Mouse (Mus musculus): ENCODE measurements around the gene Slc25a44.
A peak's percentile ranks its signal among the peaks of the same experiment; 100 is the strongest.
"Not testable (repeated sequence)": the region's sequence is repeated elsewhere in the genome, so short reads cannot be mapped to it uniquely, and the experiment has no call there.

Gene Slc25a44

DNA sequence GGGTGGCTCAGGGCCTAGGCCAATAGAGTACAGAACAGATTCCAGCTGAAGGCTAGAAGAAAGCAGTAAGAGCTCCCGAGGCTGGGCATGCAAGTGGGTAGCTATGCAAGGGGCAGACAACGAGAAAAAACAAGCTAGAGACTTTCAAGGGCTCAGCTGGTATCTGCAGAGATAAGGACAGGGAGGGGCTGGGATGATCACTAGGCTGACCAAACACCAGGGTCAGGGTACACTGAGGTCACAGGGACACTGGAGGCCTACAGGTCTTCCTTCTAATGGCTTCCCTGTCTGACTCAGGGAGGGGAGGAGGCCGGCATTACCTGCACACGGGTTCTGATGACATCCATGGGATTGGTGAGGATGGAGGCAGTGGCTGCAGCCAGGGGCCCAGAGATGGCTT is 9.3 kb downstream of the Slc25a44 start:
- no peak for DNase-seq (ENCODE audit: low spot score in 2 of 2)

DNA sequence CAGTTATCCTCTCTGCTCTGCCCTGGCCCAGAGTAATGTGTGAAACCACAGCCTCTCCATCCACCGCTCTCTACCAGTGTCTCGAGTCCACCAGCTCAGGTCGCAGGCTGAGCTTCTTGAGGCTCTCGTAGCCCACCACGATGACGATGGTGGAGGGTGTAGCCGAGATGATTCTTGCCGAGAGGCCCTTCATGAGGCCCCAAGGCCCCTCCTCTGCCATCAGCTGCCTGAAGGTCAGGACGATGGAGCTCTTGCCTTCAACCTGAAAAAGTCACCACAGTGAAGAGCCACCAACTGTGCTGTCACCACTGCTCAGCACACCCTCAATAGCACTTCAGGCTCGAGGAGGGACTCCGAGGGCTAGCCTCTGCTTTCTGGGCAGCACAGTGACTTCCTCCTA is 12.3 kb downstream of the Slc25a44 start:
- no peak for DNase-seq (ENCODE audit: low spot score in 2 of 2)

DNA sequence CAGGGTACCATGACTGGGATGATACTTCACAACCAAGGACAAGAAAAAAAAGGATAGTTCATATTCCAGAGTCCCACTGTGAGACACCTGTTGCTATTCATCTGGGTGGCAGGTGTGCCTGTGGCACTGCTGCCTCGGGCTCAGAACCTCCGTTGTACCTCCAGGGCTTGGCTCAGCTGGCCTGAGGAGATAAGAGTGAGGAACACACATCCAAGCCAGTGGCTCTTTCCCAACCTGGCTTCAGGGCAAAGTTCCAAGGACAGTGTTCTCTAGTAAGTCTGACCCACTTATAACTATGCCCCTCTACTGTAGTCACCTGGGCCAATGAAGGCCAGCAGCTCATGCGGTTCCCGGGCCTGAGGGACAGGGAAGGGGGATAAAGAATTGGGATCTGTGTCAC is 13.3 kb downstream of the Slc25a44 start:
- peak in 1 of 2 experiments; percentile 41 for DNase-seq (ENCODE audit: low spot score in 2 of 2)

DNA sequence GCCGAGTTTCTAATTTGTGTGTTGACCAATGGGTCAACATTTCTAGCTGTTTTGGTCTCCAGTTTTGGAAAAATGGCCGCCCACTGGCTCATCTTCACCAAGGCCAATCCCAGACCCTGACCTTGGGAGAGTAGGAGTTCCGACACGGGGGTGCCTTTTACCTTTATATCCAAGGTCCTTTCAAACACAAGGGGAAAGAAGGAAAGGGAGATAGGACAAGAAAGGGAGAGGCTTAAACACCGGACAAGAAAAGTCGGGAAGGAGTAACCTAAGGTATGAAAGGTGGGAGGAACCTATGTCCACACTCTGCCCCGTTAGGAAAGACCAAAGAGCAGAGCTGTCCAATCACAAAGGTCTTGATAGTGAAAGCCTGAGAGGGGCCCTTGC is 14.3 kb downstream of the Slc25a44 start:
- no peak for DNase-seq (ENCODE audit: low spot score in 2 of 2)

DNA sequence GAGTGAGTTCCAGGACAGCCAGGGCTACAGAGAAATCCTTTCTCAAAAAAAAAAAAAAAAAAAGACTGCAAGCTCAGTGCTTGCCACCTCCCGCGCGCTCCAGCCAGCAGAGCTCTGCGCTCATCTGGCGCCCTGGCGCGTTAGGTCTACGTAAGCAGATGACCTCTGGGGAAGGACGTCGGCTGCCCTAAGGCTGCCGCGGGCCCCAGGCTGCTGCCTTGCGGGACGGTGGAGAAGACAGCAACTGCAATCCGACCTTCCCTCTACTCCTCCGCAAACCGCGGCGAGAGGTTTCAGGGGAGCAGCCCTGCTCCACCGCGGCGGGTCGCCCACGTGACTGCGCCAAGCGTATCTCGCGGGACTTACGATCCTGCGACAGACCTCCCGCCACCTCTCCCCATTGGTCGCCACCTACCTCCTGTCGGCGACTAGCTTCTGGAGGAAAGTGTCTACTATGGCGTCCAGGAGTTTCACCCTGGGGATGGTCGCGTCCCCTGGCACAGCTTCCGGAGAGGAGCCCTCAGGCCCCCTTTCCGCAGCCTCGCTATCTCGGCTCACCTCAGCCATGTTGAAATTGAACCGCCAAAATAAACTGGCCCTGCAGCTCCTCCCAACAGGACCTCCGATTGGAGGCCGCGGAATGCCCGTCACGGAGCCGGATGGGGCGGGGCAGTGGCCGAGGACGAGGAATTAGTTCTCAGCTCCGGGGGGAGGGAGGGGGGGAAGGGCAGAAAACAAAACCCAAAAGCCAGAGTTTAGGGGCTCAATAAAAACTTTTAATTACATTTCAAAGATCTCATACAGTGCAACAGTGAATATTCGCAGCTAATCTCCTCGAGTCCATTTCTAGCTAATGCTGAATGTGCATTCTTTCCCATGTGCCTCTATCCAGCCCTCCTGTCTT is 14.9 kb downstream of the Slc25a44 start, which contains the start of gene Pmf1:
TSS of gene Pmf1 (minus strand) at position 591 of the 904 bp plus-strand sequence.
- peak; percentile 85 to 88 for DNase-seq (ENCODE audit: low spot score in 2 of 2)

DNA sequence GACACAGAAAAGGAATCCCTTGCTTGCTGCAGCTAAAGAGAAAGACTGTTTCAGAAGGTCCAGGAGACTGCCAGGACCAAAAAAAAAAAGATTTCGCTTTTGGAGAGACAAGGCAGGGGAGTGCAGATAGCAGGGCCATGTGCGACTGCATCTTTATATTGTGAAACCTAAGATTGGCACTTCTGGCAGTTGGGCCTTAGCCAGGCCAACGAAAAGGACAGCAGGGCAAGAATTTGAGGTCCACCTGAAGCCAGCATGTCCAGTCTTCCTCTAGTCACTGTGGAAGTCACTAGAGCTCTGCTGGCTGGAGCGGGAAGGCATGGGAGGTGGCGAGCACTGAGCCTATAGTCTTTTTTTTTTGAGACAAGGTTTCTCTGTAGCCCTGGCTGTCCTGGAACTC is 16.0 kb downstream of the Slc25a44 start:
- DNase-seq (ENCODE audit: low spot score in 2 of 2) = no peak

DNA sequence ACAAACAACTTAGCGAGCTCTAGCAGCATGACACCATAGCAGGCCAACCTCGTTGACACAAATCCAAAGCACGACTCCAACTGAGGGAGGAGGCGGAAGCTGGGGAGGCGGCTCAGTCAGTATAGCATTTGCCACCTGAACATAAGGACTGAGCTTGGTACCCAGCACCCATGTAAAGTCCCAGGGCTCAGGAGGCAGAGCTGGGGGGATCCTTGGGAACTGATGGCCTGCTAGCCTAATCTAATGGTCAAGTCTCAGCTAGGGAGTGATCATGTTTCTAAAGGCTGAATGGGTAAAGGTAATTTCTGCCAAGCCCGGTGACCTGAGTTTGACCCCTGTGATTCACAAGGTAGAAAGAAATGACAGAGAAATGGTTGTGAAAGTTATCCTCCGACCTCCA is 17.4 kb downstream of the Slc25a44 start:
- no peak for DNase-seq (ENCODE audit: low spot score in 2 of 2)

DNA sequence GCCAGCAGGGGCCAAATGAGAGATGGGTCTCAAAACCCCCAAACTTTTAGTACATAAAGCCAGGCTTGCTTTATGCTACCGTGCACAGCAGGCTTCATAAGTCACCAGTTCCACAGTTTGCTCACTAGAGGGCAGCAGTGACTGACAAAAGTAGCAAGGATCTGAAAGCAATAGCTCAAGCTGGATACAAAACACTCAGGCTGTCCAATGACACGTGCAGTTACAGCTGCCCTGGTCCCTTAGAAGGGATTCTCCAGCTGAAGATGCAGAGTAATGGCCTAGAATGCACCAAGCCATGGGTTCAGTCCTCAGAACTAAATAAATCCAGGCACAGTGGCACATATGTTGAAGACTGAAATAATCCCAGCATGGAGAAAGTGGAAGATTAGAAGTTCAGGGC is 17.8 kb downstream of the Slc25a44 start:
- DNase-seq (ENCODE audit: low spot score in 2 of 2) = peak in 1 of 2 experiments; percentile 62

DNA sequence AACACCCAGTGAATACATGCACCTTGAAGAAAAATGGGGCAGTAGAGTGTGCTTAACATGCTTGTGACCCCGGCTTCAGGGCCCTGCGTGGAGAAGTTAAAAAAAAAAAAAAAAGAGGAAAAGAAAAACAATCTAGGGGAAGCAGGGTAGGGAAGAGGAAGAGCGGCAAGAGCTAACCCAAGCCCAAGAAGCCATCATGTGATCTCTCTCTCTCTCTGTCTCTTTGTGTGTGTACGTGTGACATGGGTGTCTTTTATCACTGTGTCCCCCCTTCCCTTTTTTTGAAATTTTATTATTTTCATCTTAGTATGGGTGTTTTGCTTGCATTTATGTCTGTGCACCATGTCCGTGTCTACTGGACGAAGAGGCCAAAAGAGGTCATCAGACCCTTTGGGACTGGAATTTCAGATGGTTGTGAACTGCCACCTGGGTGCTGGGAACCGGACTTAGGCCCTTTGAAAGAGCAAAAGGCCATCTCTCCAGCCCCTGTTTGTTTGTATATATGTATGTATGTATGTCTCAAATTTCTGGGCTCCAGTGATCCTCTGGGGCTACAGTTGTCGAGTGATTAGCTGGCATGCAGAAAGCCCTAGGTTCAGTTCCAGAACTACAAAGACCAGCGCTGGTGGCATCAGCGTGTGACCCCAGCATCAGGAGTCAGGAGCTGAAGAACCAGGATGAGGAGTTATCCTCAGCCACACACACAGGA is 21.3 kb downstream of the Slc25a44 start:
- no peak for DNase-seq (ENCODE audit: low spot score in 2 of 2)

DNA sequence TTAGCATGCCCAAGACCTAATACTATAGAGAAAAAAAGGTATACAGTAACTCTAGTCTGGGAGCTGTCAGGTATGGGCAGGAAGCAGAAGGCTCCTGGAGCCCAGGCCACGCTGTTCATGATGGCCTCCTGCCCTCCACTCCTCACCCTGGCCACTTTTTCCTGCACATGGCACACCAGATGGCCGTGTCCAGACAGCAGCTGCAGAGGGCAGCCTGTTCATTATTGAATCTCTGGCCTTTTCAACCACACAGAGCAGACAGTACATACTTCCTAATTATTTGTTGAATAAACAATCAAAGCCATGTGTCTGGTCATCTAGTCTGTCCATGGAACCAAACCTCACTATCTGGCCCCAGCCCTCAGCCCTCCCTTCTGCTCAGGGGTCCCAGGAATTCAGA is 26.3 kb downstream of the Slc25a44 start:
- no peak for DNase-seq (ENCODE audit: low spot score in 2 of 2)

DNA sequence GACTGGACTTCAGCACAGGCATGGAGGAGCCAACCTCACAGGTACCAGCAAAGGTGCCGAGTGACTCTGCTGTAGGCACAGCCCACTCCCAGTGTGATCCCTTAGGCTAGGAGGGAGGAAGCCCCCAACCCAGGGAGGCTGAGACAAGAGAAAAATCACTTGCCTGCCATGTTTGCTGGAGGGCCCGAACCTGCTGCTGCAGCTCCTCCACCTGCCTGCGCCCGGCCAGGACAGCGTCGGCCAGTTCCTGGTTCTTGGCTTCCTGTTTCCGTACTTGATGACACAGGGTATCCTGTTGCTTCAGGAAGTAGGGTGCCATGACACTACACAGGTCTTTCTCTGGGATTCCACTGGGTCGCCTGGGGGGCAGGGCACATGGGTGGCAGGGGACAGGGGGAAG is 29.2 kb downstream of the Slc25a44 start:
- DNase-seq (ENCODE audit: low spot score in 2 of 2) = no peak

DNA sequence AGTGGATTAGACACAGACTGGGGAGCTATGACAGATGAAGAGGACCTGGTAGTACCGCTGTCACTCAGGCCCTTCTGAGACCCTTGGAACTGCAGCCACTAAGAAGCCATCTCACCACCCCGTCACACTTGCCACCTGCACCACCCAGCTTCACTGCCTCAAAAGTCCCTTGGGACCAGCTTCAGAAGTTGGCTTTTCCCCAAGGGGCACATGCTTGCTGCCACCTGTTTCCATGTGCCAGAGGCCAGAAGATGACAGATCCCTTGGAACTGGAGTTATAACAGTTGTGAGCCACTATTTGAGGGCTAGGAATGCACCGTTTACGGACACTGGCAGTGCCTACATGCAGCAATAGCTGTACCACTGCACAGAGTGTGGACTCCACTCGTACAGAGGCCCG is 29.7 kb downstream of the Slc25a44 start:
- peak in 1 of 2 experiments; percentile 31 for DNase-seq (ENCODE audit: low spot score in 2 of 2)

DNA sequence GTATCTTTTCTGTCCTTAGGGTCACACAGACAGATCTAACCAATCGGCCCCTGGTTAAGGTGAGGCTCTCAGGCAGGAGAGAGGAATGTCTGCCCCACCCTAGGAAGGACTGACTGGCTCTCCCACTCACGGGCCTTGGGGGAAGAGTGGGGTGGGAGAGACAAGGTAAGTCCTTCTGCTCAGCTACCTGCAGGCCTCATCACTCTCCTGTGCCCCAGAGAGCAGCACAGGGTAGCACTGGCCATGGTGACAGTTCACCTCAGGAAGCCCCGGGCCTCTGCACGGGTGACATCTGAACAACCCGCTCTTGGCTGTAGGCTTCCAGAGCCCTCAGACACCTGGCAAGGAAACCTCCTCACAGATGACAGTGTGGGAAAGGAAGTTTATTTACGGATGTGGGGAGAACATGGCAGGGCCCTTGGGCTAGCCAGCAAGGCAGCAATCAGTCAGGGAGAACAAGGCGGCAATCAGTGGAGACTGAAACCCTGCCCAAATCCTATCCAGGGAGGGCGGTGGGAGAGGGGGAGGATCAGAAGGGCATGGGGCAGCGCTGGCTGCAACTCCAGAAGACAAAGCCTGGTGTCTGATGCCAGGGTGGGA is 31.1 kb downstream of the Slc25a44 start:
- DNase-seq (ENCODE audit: low spot score in 2 of 2) = no peak

DNA sequence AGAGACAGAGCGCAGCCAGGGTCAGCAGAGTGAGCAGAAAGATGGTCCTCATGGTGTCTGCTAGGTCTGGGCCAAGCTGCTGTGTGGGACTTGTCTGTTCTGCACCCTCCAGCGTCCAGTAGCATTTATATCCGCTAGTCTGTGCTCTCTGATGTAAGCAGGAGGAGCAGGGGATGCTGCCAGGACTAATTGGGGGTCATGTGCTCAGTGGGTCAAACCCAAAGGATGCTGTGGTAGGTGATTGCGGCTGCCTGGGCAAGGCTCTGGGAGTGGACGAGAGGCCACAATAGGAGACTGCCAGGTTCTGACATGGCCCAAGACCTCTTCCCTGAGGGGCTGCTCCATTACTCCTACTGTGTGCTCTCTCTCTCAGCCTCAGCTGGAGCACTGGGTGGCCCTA is 40.6 kb downstream of the Slc25a44 start, which contains the start of gene Bglap:
TSS of gene Bglap (minus strand) at position 101 of the 400 bp plus-strand sequence.
- DNase-seq (ENCODE audit: low spot score in 2 of 2) = no peak

DNA sequence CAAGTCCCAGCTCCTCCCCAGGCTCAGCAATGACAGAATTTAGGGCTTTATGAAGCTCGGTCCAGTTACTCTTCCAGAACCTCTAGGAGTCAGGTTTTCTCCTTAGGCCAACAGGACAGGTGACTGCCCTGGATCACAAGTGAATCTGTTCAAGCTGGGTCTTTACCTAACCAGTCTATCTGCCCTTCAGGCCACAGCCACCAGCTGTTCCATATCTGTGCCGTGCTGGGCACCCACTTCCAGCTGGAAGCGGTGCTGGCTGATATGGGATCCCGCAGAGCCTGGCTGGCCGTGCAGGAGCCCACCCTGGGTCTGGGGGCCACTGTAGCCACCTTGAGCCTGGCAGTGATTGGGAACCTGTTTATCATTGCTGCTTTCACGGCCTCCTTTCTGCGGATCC is 42.6 kb downstream of the Slc25a44 start:
- DNase-seq (ENCODE audit: low spot score in 2 of 2) = not testable (repeated sequence)

DNA sequence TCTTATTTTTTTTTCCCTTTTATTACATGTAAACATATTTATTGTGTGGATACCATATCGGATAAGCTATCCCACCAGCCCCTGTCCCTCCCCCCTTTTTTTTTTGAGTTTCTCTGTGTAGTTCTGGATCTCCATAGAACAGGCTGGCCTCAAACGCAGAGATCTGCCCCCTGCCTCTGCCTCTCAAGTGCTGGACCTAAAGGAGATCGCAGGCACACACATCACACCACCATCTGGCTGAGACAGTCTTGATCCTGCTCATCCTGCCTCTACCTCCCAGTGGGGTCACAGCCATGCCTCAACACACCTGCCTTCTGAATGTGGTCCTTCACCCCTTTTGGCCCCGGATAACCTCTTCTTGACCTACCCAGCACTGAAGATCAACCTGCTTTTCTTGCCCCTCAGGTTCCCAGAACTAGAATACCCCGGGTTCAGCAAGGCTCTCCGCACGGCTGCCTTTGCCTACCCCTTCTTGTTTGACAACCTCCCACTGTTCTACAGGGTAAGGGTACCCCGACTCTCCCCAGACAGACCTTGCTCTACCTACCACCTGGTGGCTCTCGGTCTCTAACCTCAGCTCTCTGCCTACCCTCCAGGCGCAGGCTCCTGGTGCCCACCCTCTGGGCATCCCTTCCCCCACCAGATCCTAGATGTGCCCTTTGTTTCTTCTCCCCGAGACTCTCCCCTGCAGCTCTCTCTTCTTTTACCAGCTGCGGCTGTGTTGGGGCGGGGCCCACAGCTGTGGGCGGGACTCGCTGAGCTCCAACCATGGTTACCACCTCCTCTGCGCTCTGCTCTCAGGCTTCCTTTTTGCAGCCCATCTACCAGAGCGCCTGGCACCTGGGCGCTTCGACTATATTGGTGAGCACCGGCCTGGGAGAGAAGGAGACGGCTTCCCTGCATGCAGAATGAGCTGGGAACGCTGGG is 43.3 kb downstream of the Slc25a44 start:
- not testable (repeated sequence) for DNase-seq (ENCODE audit: low spot score in 2 of 2)

DNA sequence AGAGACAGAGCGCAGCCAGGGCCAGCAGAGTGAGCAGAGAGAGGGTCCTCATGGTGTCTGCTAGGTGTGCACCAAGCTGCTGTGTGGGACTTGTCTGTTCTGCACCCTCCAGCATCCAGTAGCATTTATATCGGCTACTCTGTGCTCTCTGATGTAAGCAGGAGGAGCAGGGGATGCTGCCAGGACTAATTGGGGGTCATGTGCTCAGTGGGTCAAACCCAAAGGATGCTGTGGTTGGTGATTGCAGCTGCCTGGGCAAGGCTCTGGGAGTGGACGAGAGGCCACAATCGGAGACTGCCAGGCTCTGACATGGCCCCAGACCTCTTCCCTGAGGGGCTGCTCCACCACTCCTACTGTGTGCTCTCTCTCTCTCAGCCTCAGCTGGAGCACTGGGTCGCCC is 46.3 kb downstream of the Slc25a44 start, which contains the start of gene Bglap2:
TSS of gene Bglap2 (minus strand) at position 101 of the 400 bp plus-strand sequence.
- not testable (repeated sequence) for DNase-seq (ENCODE audit: low spot score in 2 of 2)

DNA sequence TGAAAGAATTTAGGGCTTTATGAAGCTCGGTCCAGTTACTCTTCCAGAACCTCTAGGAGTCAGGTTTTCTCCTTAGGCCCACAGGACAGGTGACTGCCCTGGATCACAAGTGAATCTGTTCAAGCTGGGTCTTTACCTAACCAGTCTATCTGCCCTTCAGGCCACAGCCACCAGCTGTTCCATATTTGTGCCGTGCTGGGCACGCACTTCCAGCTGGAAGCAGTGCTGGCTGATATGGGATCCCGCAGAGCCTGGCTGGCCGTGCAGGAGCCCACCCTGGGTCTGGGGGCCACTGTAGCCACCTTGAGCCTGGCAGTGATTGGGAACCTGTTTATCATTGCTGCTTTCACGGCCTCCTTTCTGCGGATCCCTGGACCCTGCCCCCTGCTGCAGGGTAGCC is 48.3 kb downstream of the Slc25a44 start:
- not testable (repeated sequence) for DNase-seq (ENCODE audit: low spot score in 2 of 2)

DNA sequence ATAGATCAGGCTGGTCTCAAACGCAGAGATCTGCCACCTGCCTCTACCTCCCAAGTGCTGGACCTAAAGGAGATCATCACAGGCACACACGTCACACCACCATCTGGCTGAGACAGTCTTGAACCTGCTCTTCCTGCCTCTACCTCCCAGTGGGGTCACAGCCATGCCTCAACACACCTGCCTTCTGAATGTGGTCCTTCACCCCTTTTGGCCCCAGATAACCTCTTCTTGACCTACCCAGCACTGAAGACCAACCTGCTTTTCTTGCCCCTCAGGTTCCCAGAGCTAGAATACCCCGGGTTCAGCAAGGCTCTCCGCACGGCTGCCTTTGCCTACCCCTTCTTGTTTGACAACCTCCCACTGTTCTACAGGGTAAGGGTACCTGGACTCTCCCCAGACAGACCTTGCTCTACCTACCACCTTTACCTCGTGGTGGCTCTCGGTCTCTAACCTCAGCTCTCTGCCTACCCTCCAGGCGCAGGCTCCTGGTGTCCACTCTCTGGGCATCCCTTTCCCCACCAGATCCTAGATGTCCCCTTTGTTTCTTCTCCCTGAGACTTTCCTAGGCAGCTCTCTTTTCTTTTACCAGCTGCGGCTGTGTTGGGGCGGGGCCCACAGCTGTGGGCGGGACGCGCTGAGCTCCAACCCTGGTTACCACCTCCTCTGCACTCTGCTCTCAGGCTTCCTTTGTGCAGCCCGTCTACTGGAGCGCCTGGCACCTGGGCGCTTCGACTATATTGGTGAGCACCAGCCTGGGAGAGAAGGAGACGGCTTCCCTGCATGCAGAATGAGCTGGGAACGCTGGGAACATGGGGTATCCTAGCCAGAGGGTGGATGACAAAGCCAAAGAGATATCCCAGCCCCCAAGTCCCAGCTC is 49.0 kb downstream of the Slc25a44 start:
- DNase-seq (ENCODE audit: low spot score in 2 of 2) = not testable (repeated sequence)

DNA sequence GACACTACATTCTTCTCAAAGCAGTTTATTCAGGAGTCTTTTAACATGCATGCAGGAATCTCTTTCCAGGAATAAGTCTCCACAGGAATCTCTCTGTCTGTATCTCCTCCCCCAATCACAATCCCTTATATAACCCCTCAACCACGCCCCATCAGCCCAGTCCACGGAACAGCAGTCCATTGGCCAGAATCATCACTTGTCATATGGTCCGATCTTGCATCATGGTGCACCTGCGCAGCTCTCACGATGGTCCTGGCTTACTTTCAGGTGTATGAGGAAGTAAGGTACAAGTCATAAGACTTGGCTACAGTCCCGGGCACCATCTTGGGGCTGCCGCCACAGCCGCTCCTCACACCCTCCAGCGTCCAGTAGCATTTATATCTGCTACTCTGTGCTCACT is 52.3 kb downstream of the Slc25a44 start, which contains the start of gene Bglap3:
TSS of gene Bglap3 (minus strand) at position 101 of the 400 bp plus-strand sequence.
- not testable (repeated sequence) for DNase-seq (ENCODE audit: low spot score in 2 of 2)
